In genomic region chr6:85373951-85374733, GRCm38 (mm10) we compare ENCODE assay signal across 8 mouse cellular contexts. TPM values are rescaled to one million over a fixed set of nuclear protein-coding genes. Genes with fewer than 3 reads are reported as not detected.
DNase-seq lines count a peak whose midpoint lies in the region; ATAC-seq and TF ChIP-seq lines count a peak whose summit lies in the region.

Gene Rab11fip5 (minus strand): TSS chr6:85374634.

- H3K4me3 ChIP-seq in forebrain, postnatal 0 days (ENCODE audit: low read depth, low read length): peak within 1 kb of the TSS; percentile 88
- H3K4me3 ChIP-seq in hindbrain, embryonic 11.5 days (ENCODE audit: low read depth, low read length): peak within 1 kb of the TSS; percentile 74
- H3K4me3 ChIP-seq in midbrain, embryonic 16.5 days (ENCODE audit: low read depth, low read length): peak within 1 kb of the TSS; percentile 76

- H3K9me3 ChIP-seq in forebrain, postnatal 0 days (ENCODE audit: low read length): no peaks in the 10 kb centered on the region
- no peaks in the 10 kb centered on the region for H3K9me3 ChIP-seq in hindbrain, embryonic 11.5 days (ENCODE audit: control insufficient read depth, low read length)
- H3K9me3 ChIP-seq in midbrain, embryonic 16.5 days (replicated peaks; ENCODE audit: control insufficient read depth, low read length, poor library complexity, severe bottlenecking): no peaks in the 10 kb centered on the region

- intact Hi-C loops in left cerebral cortex, postnatal 4 days (cut with DNase I): no loop called here

- H3K4me2 ChIP-seq in forebrain, postnatal 0 days (ENCODE audit: low read depth): peak within 1 kb of the TSS; percentile 87
- peak within 1 kb of the TSS; percentile 96 for H3K4me2 ChIP-seq in hindbrain, embryonic 11.5 days (replicated peaks; ENCODE audit: low read depth, low read length)
- H3K4me2 ChIP-seq in midbrain, embryonic 16.5 days (ENCODE audit: low read length): peak within 1 kb of the TSS; percentile 88

- peak within 1 kb of the TSS; percentile 79 for H3K27ac ChIP-seq in forebrain, postnatal 0 days (ENCODE audit: low read depth, low read length)
- H3K27ac ChIP-seq in hindbrain, embryonic 11.5 days (ENCODE audit: low read depth, low read length): peak within 1 kb of the TSS; percentile 51
- peak within 1 kb of the TSS; percentile 80 for H3K27ac ChIP-seq in midbrain, embryonic 16.5 days (ENCODE audit: low read length)

- no peak for TF ChIP-seq CTCF in forebrain, postnatal 0 days (IDR thresholded peaks at IDR 0.05; ENCODE audit: low read depth)

- H3K27me3 ChIP-seq in forebrain, postnatal 0 days (ENCODE audit: insufficient read depth, low read length): no peaks in the 10 kb centered on the region
- H3K27me3 ChIP-seq in hindbrain, embryonic 11.5 days (ENCODE audit: control insufficient read depth, insufficient read depth, low read length): peaks cover 2% of the 10 kb centered on the region; the same call in 1 of the 2 replicates
- no peaks in the 10 kb centered on the region for H3K27me3 ChIP-seq in midbrain, embryonic 16.5 days (ENCODE audit: control insufficient read depth, insufficient read depth, low read depth, low read length)

- no peaks in the 10 kb centered on the region for H3K36me3 ChIP-seq in forebrain, postnatal 0 days (ENCODE audit: insufficient read depth)
- no peaks in the 10 kb centered on the region for H3K36me3 ChIP-seq in hindbrain, embryonic 11.5 days (ENCODE audit: control insufficient read depth, insufficient read depth, low read length)
- no peaks in the 10 kb centered on the region for H3K36me3 ChIP-seq in midbrain, embryonic 16.5 days (ENCODE audit: control insufficient read depth, insufficient read depth, low read length)

- 7% methylated on average over 77 of the region's 80 CpGs for WGBS in forebrain, postnatal 0 days
- WGBS in hindbrain, embryonic 11.5 days: 2% methylated on average over 71 of the region's 80 CpGs
- 1% methylated on average over 65 of the region's 80 CpGs for WGBS in midbrain, embryonic 16.5 days

- no peak for DNase-seq in layer of hippocampus, adult 8-10 months (ENCODE audit: low spot score in 2 of 2)
- no peak for DNase-seq in layer of hippocampus, adult 11-12 months (ENCODE audit: low spot score)
- DNase-seq in adrenal gland, postnatal 10 days: peak; percentile 65
- peak; percentile 64 for DNase-seq in forebrain, postnatal 0 days
- DNase-seq in hindbrain, embryonic 11.5 days (ENCODE audit: low spot score): no peak
- DNase-seq in left cerebral cortex, postnatal 4 days: no peak
- no peak for DNase-seq in spleen, postnatal 36 days (ENCODE audit: low spot score in 2 of 2)

- H3K9ac ChIP-seq in forebrain, postnatal 0 days: peak within 1 kb of the TSS; percentile 85
- H3K9ac ChIP-seq in hindbrain, embryonic 11.5 days (ENCODE audit: low read depth, low read length): peak within 1 kb of the TSS; percentile 77
- peak within 1 kb of the TSS; percentile 92 for H3K9ac ChIP-seq in midbrain, embryonic 16.5 days (ENCODE audit: low read depth, low read length)

- peak; percentile 27 for ATAC-seq in forebrain, postnatal 0 days
- peak; percentile 54 for ATAC-seq in hindbrain, embryonic 11.5 days (ENCODE audit: low FRiP score)
- peak; percentile 96 for ATAC-seq in midbrain, embryonic 16.5 days

- peaks cover 19% of the 10 kb centered on the region for H3K4me1 ChIP-seq in forebrain, postnatal 0 days (ENCODE audit: insufficient read depth)
- H3K4me1 ChIP-seq in hindbrain, embryonic 11.5 days (replicated peaks; ENCODE audit: control insufficient read depth, insufficient read depth, low read length): peaks cover 3% of the 10 kb centered on the region; the same call in 1 of the 2 replicates
- peaks cover 24% of the 10 kb centered on the region for H3K4me1 ChIP-seq in midbrain, embryonic 16.5 days (ENCODE audit: control insufficient read depth, insufficient read depth, low read length)

RNA-seq across cellular contexts. Expression of gene Rab11fip5, which starts in this region (rescaled TPM):
- total RNA-seq in layer of hippocampus, adult 8-10 months (2022): 10 to 100 TPM; 62.8 to 68.1 (median 65.7) TPM
- 10 to 100 TPM; 24.5 to 32.4 TPM for total RNA-seq in adrenal gland, postnatal 10 days (2021)
- total RNA-seq in forebrain, postnatal 0 days (2014; rRNA removed): 31.8 and 41.2 TPM in 2 replicates
- polyA plus RNA-seq in forebrain, postnatal 0 days (2015; fragmentation: Nextera tagmentation; extraction: Ambion mirVana): 17.2 and 19.8 TPM in 2 replicates
- polyA plus RNA-seq in hindbrain, embryonic 11.5 days (2014; fragmentation: Nextera tagmentation; extraction: Ambion mirVana): 4.1 and 4.6 TPM in 2 replicates
- total RNA-seq in left cerebral cortex, postnatal 4 days (2021): 10 to 100 TPM; 51.7 to 54.1 TPM
- 20.2 and 21.1 TPM in 2 replicates for polyA plus RNA-seq in midbrain, embryonic 16.5 days (2015; fragmentation: Nextera tagmentation; extraction: Ambion mirVana)

Comparison
In these comparisons a context has a peak if more than half of its experiments do, and no peak if none do; other contexts are left out.
1. DNase-seq: peak in adrenal gland, postnatal 10 days (single experiment) and forebrain, postnatal 0 days (single experiment); none in layer of hippocampus, adult 8-10 months (0 of 2), layer of hippocampus, adult 11-12 months (single experiment), hindbrain, embryonic 11.5 days (single experiment), left cerebral cortex, postnatal 4 days (single experiment) and spleen, postnatal 36 days (0 of 2).
2. ATAC-seq: peak in every context shown above with its lines; median percentile 96 in midbrain, embryonic 16.5 days; 54 in hindbrain, embryonic 11.5 days; 27 in forebrain, postnatal 0 days.
3. Peak in every context shown above with its lines, with median percentiles within 50 percentile points of each other: H3K27ac ChIP-seq, H3K4me2 ChIP-seq, H3K4me3 ChIP-seq and H3K9ac ChIP-seq.